Mouse (Mus musculus) hindbrain, embryonic 15.5 days (tissue): ENCODE measurements around the gene Tdg. TPM values are rescaled to one million over a fixed set of nuclear protein-coding genes. Genes with fewer than 3 reads are reported as not detected.

ENCODE experiments used
- ATAC-seq: fragments of 200-750 bp; cut with Nextera tagmentation; 2 replicates; pipeline ENCODE4 v1.8.0; 2017; ENCODE audit warnings: low read depth, moderate number of reproducible peaks, moderate TSS enrichment; ENCODE audit not compliant: low FRiP score
- H3K27ac ChIP-seq: fragments of 300-500 bp; sonication (generic); replicated peaks from 2 replicates; pipeline ENCODE4 v1.5.1; 2015; ENCODE audit warnings: mild to moderate bottlenecking, inconsistent platforms
- H3K27me3 ChIP-seq: fragments of 300-500 bp; sonication (generic); 2 replicates; pipeline ENCODE4 v1.6.1; 2015; ENCODE audit warnings: control low read depth, inconsistent platforms
- H3K36me3 ChIP-seq: fragments of 300-500 bp; sonication (generic); 2 replicates; pipeline ENCODE4 v1.6.1; 2015; ENCODE audit warnings: control low read depth, inconsistent platforms
- H3K4me1 ChIP-seq: fragments of 300-500 bp; sonication (generic); replicated peaks from 2 replicates; pipeline ENCODE4 v1.6.1; 2015; ENCODE audit warnings: control low read depth, inconsistent platforms
- H3K4me2 ChIP-seq: fragments of 300-500 bp; sonication (generic); 2 replicates; pipeline ENCODE4 v1.6.1; 2015; ENCODE audit warnings: moderate library complexity, mild to moderate bottlenecking, inconsistent platforms
- H3K4me3 ChIP-seq: fragments of 300-500 bp; sonication (generic); 2 replicates; pipeline ENCODE4 v1.5.1; 2015; ENCODE audit warnings: mild to moderate bottlenecking, inconsistent platforms
- H3K9ac ChIP-seq: fragments of 300-500 bp; sonication (generic); 2 replicates; pipeline ENCODE4 v1.6.1; 2015; ENCODE audit warnings: inconsistent platforms
- H3K9me3 ChIP-seq: fragments of 300-500 bp; sonication (generic); 2 replicates; pipeline ENCODE4 v1.6.1; 2016; ENCODE audit warnings: control low read depth, inconsistent platforms
- WGBS: fragments of 180-500 bp; shearing (Covaris S2); methylation state at CpG from one replicate; pipeline ENCODE4 v1.1.7; 2015; 5-methylcytosine and 5-hydroxymethylcytosine counted together
- polyA plus RNA-seq: library from polyadenylated mRNA; unstranded; fragments of >200 nt; fragmentation: Nextera tagmentation; extraction: Ambion mirVana; gene quantifications from 2 replicates; pipeline ENCODE4 v1.2.1, GENCODE M21; 2015

Gene Tdg
- polyA plus RNA-seq, 1 experiment from 2014 or later = 153 TPM

DNA sequence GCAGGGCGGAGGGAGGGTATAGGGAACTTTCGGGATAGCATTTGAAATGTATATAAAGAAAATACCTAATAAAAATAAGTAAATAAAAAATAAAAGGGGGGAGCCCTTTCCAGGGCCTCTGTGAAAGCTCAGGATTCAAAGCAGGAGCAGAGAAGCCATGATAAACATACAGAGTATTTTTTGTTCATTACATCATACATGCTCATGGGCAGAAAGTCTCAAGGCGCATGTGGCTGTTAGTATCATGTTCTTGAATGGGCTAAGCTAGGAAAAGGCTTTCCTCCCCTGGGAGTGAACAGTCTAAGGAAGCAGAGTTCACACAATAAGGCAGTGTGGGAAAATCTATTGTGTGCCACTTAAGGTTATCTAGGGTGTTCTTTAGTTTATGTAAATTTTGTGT is 6.7 kb downstream of the Tdg start:
- no peak overlapping the region for H3K4me3 ChIP-seq
- WGBS = 98% methylated on average over 3 of the region's 3 CpGs
- no peak overlapping the region for H3K27ac ChIP-seq
- no peaks in the 10 kb centered on the region for H3K9me3 ChIP-seq
- peaks cover 43% of the 10 kb centered on the region for H3K36me3 ChIP-seq
- peaks cover 5% of the 10 kb centered on the region for H3K4me1 ChIP-seq
- no peak overlapping the region for H3K4me2 ChIP-seq
- H3K27me3 ChIP-seq = no peaks in the 10 kb centered on the region
- H3K9ac ChIP-seq = no peak overlapping the region
- ATAC-seq = no peak

DNA sequence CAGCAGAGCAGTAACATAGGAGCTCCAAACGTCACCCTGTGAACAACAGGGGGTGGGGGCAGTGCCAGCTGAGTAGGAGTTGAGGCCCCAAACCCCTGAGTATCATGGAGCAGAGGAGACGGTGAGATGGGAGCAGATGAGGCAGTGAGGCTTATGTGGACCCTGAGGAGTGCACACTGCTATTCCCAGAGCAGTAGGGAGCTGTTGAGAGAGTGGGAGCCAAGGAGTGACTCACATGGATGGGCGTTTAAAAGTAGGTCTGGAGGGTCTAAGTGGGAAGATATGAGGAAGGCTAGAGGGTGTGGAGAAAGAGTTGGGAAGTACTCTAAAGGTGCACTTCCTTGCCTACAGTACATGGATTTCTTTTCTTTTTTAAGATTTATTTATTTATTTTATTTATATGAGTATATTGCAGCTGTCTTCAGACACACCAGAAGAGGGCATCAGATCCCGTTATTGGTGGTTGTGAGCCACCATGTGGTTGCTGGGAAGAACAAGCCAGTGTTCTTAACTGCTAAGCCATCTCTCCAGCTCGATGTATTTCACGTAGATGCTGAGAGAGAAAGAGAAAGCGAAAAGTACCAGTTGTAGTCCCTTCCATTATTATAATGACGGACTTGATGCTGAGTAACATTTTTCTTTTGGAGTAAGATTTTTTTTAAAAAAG is 9.5 kb downstream of the Tdg start:
- no peaks in the 10 kb centered on the region for H3K9me3 ChIP-seq
- no peaks in the 10 kb centered on the region for H3K27me3 ChIP-seq
- no peaks in the 10 kb centered on the region for H3K4me1 ChIP-seq
- WGBS = 90% methylated on average over 8 of the region's 8 CpGs
- H3K4me2 ChIP-seq = no peak overlapping the region
- ATAC-seq = no peak
- H3K27ac ChIP-seq = no peak overlapping the region
- H3K36me3 ChIP-seq = peaks cover 54% of the 10 kb centered on the region
- no peak overlapping the region for H3K4me3 ChIP-seq
- H3K9ac ChIP-seq = no peak overlapping the region

DNA sequence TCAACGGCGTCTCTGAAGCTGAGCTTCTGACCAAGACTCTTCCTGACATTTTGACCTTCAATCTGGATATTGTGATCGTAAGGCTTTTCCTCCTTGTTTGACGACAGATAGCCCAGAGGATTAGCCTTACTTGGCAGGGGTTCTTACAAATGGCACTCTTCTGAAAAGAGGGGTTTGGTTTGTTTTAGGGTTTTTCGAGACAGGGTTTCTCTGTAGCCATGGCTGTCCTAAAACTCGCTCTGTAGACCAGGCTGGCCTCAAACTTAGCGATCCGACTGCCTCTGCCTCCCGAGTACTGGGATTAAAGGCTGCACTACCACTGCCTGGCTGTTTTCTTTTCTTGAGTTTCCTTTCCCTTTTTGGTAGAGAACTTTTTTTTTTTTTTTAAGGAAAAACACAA is 11.9 kb downstream of the Tdg start:
- H3K4me1 ChIP-seq = no peaks in the 10 kb centered on the region
- no peak overlapping the region for H3K27ac ChIP-seq
- peaks cover 75% of the 10 kb centered on the region for H3K36me3 ChIP-seq
- ATAC-seq = no peak
- no peak overlapping the region for H3K4me3 ChIP-seq
- H3K27me3 ChIP-seq = no peaks in the 10 kb centered on the region
- 93% methylated on average over 9 of the region's 9 CpGs for WGBS
- H3K9ac ChIP-seq = no peak overlapping the region
- no peak overlapping the region for H3K4me2 ChIP-seq
- H3K9me3 ChIP-seq = no peaks in the 10 kb centered on the region

DNA sequence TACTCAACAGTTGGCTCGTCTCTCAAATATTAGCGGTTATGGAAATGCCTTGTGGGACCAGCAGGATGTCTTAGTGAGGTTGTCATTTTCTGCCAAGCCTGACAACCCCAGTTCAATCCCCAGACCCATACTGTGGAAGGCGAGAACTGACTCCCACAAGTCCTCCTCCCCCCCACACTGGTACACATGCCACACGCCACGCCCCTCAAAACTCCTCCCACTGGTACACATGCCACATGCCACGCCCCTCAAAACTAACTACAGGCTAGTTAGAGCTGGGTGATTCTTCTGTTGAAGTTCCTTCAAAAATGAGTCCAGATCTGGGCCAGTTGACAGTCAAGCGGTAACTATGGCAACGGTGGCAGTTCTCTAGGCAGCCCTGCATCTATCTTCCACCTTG is 16.5 kb downstream of the Tdg start:
- Histone ChIP-seq H3K9ac (no peak overlapping the region), H3K9me3 (no peaks in the 10 kb centered on the region), H3K27me3 (no peaks in the 10 kb centered on the region), H3K4me1 (no peaks in the 10 kb centered on the region), H3K27ac (no peak overlapping the region), H3K4me3 (no peak overlapping the region), H3K4me2 (no peak overlapping the region), H3K36me3 (peaks cover 67% of the 10 kb centered on the region)
- ATAC-seq = no peak
- WGBS = 90% methylated on average over 8 of the region's 8 CpGs

DNA sequence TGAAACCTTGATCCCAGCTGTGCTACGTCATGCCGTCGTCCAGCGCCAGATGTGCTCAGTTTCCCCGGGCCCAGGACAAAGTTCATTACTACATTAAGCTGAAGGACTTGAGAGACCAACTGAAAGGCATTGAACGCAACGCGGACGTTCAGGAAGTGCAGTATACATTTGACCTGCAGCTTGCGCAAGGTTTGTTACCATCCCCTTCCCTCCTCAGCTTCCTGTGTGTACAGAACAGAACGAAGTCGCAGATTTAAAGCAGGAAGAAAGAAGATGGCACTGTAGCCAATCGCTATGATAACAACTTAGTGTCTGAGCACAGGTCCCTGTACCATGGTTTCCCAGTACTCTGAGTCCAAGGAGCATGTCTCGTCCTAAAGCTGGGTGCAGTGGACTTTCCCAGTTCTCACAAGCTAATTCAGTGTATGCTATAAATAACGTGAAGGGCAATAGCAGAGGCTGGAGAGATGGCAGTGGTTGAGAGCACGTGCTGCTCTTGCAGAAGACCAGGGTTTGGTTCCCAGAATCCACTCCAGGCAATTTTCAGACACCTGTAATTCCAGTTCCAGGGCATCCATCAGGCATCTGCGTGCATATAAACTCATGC is 17.7 kb downstream of the Tdg start:
- Histone ChIP-seq H3K27ac (no peak overlapping the region), H3K27me3 (no peaks in the 10 kb centered on the region), H3K9me3 (no peaks in the 10 kb centered on the region), H3K4me3 (no peak overlapping the region), H3K4me2 (no peak overlapping the region), H3K36me3 (peaks cover 62% of the 10 kb centered on the region), H3K9ac (no peak overlapping the region), H3K4me1 (no peaks in the 10 kb centered on the region)
- 96% methylated on average over 17 of the region's 17 CpGs for WGBS
- no peak for ATAC-seq

DNA sequence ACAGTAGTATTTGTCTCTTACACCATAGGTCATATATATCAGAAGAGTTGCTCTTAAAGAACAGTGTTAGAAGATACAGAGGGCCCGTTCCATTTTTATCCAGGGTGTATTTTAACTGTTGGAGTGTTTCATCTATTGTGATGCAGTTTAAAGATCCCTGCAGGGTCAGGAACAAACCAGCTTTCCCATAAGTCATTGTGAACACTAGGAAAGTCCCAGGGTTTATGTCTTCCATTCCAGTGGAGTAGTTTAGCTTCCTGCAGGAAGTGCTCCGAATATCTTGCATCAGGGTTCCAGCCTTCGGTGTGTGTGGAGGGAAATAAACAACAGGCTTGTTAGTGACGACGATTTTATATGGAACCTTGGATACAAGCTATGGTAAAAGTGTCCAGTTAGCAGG is 21.6 kb downstream of the Tdg start:
- Histone ChIP-seq H3K9ac (no peak overlapping the region), H3K9me3 (no peaks in the 10 kb centered on the region), H3K4me3 (no peak overlapping the region), H3K27ac (no peak overlapping the region), H3K4me2 (no peak overlapping the region), H3K36me3 (peaks cover 28% of the 10 kb centered on the region), H3K27me3 (no peaks in the 10 kb centered on the region), H3K4me1 (no peaks in the 10 kb centered on the region)
- WGBS = 85% methylated on average over 5 of the region's 5 CpGs
- ATAC-seq = no peak

DNA sequence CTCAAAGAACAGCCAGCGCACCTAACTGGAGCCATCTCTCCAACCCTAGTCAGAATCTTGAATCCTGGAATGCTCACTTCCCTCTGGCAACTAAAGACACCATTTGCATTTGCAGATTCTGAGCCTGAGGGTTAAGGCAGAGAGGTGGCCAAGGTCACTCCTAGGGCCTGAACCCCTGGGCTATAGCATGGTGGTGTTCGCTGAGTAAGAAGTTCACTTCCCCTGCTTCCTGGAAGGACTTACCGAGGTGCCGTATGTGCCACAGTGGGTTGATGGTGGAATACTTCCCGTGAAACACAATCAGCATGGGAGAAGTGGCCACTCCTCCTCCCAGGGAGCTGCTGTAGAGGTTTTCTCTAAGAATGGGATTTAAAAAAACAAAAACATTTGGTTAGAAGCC is 23.0 kb downstream of the Tdg start:
- WGBS = 76% methylated on average over 5 of the region's 5 CpGs
- no peak overlapping the region for H3K4me2 ChIP-seq
- no peak overlapping the region for H3K27ac ChIP-seq
- no peak overlapping the region for H3K9ac ChIP-seq
- peaks cover 17% of the 10 kb centered on the region for H3K36me3 ChIP-seq
- ATAC-seq = no peak
- H3K4me1 ChIP-seq = no peaks in the 10 kb centered on the region
- H3K9me3 ChIP-seq = no peaks in the 10 kb centered on the region
- H3K27me3 ChIP-seq = no peaks in the 10 kb centered on the region
- H3K4me3 ChIP-seq = no peak overlapping the region

DNA sequence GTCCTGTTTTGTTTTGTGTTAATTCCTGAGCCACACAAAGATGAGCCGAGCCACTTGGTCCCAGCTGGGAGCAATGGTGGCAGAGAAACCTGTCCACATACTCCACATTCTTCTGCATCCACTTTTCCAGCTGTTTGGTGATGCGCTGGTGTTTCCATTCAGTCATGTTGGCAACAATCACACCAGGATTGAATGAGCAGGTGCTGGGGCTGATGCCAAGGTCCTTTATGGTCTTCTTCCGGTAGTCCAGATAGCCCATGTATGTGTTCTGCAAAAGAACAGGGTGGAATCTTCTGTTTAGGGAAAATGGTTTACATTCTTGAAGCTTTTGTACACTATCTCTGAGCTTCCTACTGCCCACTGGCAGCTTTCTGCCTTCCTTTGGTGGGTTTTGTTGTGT is 25.0 kb downstream of the Tdg start:
- H3K27me3 ChIP-seq = no peaks in the 10 kb centered on the region
- no peak overlapping the region for H3K4me3 ChIP-seq
- ATAC-seq = no peak
- H3K4me2 ChIP-seq = no peak overlapping the region
- H3K27ac ChIP-seq = no peak overlapping the region
- peaks cover 11% of the 10 kb centered on the region for H3K36me3 ChIP-seq
- no peaks in the 10 kb centered on the region for H3K4me1 ChIP-seq
- 72% methylated on average over 3 of the region's 3 CpGs for WGBS
- H3K9me3 ChIP-seq = no peaks in the 10 kb centered on the region
- H3K9ac ChIP-seq = no peak overlapping the region

DNA sequence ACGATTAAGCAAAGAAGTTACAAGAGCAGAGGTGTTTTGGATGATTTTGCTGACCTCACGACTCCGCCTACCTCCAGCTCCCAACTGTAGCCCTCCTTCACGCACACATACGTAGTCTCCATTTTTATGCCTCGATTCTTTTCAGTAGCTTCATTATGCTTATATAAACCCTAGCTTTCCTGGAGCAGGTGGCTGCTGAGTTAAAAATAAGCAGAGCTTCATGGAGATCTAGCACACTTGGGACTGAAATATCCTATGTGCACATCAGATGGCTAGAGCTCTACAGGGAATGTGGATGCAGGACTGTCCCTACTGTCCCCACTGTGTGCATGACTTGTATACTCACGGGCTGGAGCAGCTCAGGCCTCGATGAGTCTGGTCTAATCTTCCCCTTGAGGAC is 32.2 kb downstream of the Tdg start:
- Histone ChIP-seq H3K4me1 (peaks cover 3% of the 10 kb centered on the region), H3K4me3 (no peak overlapping the region), H3K36me3 (no peaks in the 10 kb centered on the region), H3K9me3 (no peaks in the 10 kb centered on the region), H3K27ac (no peak overlapping the region), H3K27me3 (no peaks in the 10 kb centered on the region), H3K4me2 (no peak overlapping the region), H3K9ac (no peak overlapping the region)
- no peak for ATAC-seq
- WGBS = 81% methylated on average over 8 of the region's 8 CpGs

DNA sequence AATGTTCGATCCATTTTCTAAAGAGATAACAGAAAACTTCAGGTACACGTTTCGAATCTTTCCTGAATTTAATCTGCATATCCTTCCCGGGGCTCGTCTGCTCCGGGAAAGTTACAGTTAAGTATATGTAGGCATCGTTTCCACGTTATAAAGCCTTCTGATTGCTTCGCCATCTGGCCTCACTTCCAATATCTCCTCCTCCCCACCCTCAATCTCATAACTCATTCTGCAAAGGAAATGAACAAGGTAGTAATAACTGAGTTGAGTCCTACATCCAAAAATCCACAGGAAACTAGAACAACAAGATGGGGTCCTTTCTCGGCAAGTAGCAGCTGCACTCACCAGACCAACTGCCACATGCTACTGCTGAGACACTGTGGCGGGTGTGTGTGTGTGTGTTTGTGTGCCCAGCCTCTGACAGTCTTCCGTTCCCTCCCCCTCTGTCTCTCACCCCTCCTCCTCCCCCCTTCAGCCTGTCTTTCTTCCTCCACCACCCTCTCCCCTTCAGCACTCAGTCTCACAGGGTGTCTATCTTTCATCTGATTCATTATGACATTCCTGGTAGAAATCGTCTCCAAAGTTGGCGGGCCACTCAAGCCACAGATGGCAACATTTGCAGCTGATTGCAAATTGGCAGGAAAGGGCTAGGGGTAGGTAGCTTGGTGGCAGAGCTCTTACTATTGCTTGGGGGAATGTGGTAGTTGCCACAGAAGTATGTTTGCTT is 32.8 kb downstream of the Tdg start:
- H3K4me2 ChIP-seq = no peak overlapping the region
- no peak overlapping the region for H3K27ac ChIP-seq
- H3K36me3 ChIP-seq = no peaks in the 10 kb centered on the region
- H3K9ac ChIP-seq = no peak overlapping the region
- H3K4me3 ChIP-seq = no peak overlapping the region
- H3K4me1 ChIP-seq = peaks cover 4% of the 10 kb centered on the region
- no peaks in the 10 kb centered on the region for H3K9me3 ChIP-seq
- WGBS = 81% methylated on average over 14 of the region's 14 CpGs
- no peaks in the 10 kb centered on the region for H3K27me3 ChIP-seq
- peak; percentile 51; the same call in 1 of the 2 replicates for ATAC-seq

DNA sequence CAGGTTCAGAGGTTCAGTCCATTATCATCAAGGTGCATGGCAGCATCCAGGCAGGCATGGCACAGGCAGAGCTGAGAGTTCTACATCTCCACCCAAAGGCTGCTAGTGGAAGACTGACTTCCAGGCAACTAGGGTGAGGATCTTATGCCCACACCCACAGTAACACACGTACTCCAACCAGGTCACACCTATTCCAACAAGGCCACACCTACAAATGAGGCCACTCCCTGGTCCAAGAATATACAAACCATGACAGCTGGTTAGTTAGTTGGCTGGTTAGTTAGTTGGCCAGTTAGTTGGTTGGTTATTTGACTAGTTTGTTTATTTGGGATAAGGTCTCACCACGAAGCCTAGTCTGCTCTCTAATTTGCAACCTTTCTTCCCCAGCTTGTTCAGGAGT is 33.7 kb downstream of the Tdg start:
- WGBS = 85% methylated on average over 2 of the region's 2 CpGs
- Histone ChIP-seq H3K9ac (no peak overlapping the region), H3K27ac (no peak overlapping the region), H3K4me3 (no peak overlapping the region), H3K36me3 (no peaks in the 10 kb centered on the region), H3K9me3 (no peaks in the 10 kb centered on the region), H3K4me1 (peaks cover 4% of the 10 kb centered on the region), H3K4me2 (no peak overlapping the region), H3K27me3 (no peaks in the 10 kb centered on the region)
- ATAC-seq = no peak

DNA sequence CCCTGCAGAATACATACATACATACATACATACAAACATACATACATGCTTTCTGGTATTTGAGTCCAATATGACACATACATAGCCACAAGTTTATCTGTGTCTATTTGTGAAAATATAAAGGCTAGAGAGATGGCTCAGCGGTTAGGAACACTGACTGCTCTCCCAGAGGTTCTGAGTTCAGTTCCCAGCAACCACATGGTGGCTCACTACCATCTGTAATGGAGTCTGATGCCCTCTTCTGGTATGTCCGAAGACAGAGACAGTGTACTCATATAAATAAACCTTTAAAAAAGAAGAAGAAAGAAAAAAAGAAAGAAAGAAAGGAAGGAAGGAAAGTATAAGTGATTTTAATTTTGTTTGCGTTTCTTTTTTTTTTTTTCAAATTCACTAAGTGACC is 36.3 kb downstream of the Tdg start:
- H3K4me2 ChIP-seq = no peak overlapping the region

More for the DNA sequence above, 36.3 kb downstream of the Tdg start:
- Histone ChIP-seq H3K4me1 (peaks cover 4% of the 10 kb centered on the region), H3K36me3 (no peaks in the 10 kb centered on the region), H3K27me3 (no peaks in the 10 kb centered on the region), H3K27ac (no peak overlapping the region), H3K9ac (no peak overlapping the region), H3K9me3 (no peaks in the 10 kb centered on the region), H3K4me3 (no peak overlapping the region)
- ATAC-seq = no peak
- 63% methylated on average over 3 of the region's 3 CpGs for WGBS
